Mouse (Mus musculus) brain, embryonic 14.5 days (tissue): Measurements from ENCODE around the gene 3110082I17Rik.

Experiments used
- CTCF ChIP-seq: fragments of 200-500 bp; IDR thresholded peaks from 2 replicates; pipeline ENCODE4 v1.5.1; 2012; ENCODE audit warnings: inconsistent platforms, mild to moderate bottlenecking, moderate library complexity, borderline replicate concordance; ENCODE audit not compliant: insufficient read depth, insufficient read length; ENCODE audit errors: extremely low read depth
- POLR2A ChIP-seq: fragments of 200-500 bp; IDR thresholded peaks from 2 replicates; pipeline ENCODE4 v1.6.1; 2012; ENCODE audit warnings: mild to moderate bottlenecking, inconsistent platforms, borderline replicate concordance; ENCODE audit not compliant: poor library complexity, insufficient read depth, insufficient read length, severe bottlenecking; ENCODE audit errors: extremely low read depth

DNA sequence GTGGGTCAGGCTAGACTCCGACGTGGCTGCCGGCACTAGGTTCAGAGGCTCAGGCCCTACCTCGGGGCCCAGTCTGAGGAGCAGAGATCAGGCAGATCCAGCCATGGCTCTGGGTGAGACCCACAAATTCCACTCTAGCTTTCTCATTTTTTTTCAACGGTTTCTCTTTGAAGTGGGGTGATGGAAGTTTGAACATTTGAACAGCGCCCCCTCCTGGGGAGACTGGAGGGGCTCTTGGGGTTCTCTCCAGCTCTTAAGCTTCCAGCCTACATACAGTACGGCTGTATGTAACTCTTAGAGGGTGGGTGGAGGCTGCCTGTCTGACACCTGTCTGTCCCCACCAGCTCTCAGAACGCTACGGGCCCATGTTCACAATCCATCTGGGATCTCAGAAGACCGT is 106.8 kb downstream of the 3110082I17Rik start:
- no peak for TF ChIP-seq POLR2A
- TF ChIP-seq CTCF = peak; percentile 41; the same call in 1 of the 2 replicates
